Mouse (Mus musculus): ENCODE data around the gene Adat3. TPM values are rescaled to one million over a fixed set of nuclear protein-coding genes. Genes with fewer than 3 reads are reported as not detected.

Adat3 gene
- total and polyA plus RNA-seq, 3 experiments = 1.6 to 19.4 TPM; not detected in 1

DNA sequence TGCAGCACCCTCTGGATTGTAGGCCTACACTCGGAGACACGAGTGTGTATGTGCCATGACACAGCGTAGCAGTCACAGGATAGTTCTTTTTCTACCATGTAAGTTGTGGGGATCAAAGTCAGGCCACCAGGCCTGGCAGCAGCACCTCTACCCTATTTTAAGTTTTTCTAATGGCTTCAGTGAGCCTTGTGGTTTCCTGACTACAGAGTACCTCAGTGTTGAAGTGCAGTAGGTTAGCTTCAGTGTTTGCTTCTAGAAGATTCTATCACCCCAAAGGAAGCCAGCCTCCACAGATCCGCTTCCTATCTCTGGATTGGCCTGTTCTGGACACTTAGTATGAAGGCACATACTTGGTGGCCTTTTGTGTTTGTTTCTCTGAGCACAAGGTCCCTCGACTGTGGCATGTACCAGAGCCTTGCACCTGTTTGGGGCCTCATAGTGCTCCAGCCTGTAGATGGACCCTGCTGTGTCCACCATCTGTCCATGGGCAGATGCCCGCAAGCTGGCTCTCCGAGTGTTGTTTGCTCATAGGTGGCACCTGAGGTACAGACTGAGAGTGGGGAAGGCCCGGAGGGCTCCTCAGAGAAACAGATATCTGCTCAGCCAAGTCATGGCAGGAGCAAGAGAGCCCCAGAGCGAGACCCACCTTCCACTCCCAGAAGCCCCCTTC is 7.6 kb downstream of the Adat3 start:
- TF ChIP-seq GATA2 (IDR thresholded peaks at IDR 0.05; ENCODE audit: borderline replicate concordance, low read depth, low read length) = no peak
- TF ChIP-seq TAL1 (conservative IDR thresholded peaks at IDR 0.05; ENCODE audit: low read depth, low read length) = no peak
- no peak for TF ChIP-seq CTCF (IDR thresholded peaks at IDR 0.05; ENCODE audit: low read depth, low read length)
- TF ChIP-seq GATA1 (IDR thresholded peaks at IDR 0.05; ENCODE audit: borderline replicate concordance, low read length) = no peak
- TF ChIP-seq POLR2AphosphoS5 (IDR thresholded peaks at IDR 0.05; ENCODE audit: insufficient replicate concordance, low read depth, low read length) = no peak
- Histone ChIP-seq H3K27me3 (ENCODE audit: insufficient read depth, low read length) (no peaks in the 10 kb centered on the region), H3K4me1 (ENCODE audit: insufficient read depth, low read depth, low read length) (peaks cover 56% of the 10 kb centered on the region), H3K9me3 (replicated peaks) (no peaks in the 10 kb centered on the region), H3K36me3 (replicated peaks) (peaks cover 97% of the 10 kb centered on the region), H3K4me3 (ENCODE audit: low read depth, low read length) (no peak overlapping the region)
- ATAC-seq (ENCODE audit: extremely low read depth, insufficient number of reproducible peaks, low FRiP score, poor library complexity, severe bottlenecking) = no peak
- DNase-seq (ENCODE audit: low spot score) = no peak

DNA sequence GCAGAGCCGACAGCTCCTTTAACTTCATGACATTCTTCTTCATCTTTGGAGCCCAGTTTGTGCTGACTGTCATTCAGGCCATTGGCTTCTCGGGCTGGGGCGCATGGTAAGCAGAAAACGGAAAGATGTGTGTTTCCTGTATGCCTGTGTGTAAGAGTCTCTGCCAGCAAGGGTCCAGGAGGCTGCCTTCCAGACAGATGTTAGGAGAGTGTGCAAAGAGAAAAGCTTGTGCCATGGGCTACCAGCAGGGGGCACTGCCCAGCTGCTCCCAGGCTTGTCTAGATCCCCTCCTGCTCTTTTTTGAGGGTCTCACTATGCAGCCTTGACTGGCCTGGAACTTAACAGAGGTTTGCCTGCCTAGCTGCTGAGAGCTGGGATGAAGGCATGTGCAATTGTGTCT is 8.3 kb downstream of the Adat3 start:
- Histone ChIP-seq H3K27me3 (ENCODE audit: insufficient read depth, low read length) (no peaks in the 10 kb centered on the region), H3K36me3 (replicated peaks) (peaks cover 99% of the 10 kb centered on the region), H3K9me3 (replicated peaks) (no peaks in the 10 kb centered on the region), H3K4me1 (ENCODE audit: insufficient read depth, low read depth, low read length) (peaks cover 51% of the 10 kb centered on the region), H3K4me3 (ENCODE audit: low read depth, low read length) (no peak overlapping the region)
- peak; percentile 35 for DNase-seq (ENCODE audit: low spot score)
- TF ChIP-seq POLR2AphosphoS5 (IDR thresholded peaks at IDR 0.05; ENCODE audit: insufficient replicate concordance, low read depth, low read length) = no peak
- no peak for TF ChIP-seq TAL1 (conservative IDR thresholded peaks at IDR 0.05; ENCODE audit: low read depth, low read length)
- no peak for TF ChIP-seq GATA2 (IDR thresholded peaks at IDR 0.05; ENCODE audit: borderline replicate concordance, low read depth, low read length)
- TF ChIP-seq CTCF (IDR thresholded peaks at IDR 0.05; ENCODE audit: low read depth, low read length) = peak; percentile 98
- no peak for TF ChIP-seq GATA1 (IDR thresholded peaks at IDR 0.05; ENCODE audit: borderline replicate concordance, low read length)
- no peak for ATAC-seq (ENCODE audit: extremely low read depth, insufficient number of reproducible peaks, low FRiP score, poor library complexity, severe bottlenecking)

DNA sequence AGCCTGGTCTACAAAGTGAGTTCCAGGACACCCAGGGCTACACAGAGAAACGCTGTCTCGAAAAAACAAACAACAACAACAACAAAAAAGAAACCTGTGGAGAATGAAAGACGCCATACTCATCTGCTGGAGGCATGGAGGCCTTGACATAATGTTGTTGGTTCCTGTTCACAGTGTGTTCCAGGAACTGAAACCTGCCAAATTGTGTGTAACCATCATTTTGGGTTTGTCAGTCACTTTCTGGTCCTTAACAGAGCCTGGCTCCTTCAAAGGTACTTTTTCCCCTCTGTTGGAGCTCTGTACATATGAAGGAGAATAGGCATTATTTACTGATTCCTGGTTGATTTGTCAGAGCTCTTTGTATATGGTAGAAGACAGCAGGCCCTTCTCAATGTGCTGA is 9.2 kb downstream of the Adat3 start:
- Histone ChIP-seq H3K36me3 (replicated peaks) (peaks cover 98% of the 10 kb centered on the region), H3K4me1 (ENCODE audit: insufficient read depth, low read depth, low read length) (peaks cover 42% of the 10 kb centered on the region)

DNA sequence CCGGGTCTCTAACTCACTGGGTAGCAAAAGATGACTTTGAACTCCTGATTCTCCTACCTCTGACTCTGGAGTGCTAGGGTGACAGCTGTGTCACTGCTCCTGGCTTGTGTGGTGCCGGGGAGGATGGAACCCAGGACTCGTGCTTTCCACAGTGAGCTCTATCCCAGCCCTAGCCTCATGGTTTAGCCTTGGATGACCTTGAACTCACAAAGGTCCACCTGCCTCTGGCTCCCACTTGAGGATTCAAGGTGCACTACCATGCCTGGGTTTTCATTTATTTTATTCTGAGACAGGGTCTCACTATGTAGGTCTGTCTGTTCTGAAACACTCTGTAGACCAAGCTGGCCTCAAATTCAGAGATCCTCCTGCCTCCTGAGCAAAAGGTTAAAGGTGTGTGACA is 11.1 kb downstream of the Adat3 start:
- ATAC-seq (ENCODE audit: extremely low read depth, insufficient number of reproducible peaks, low FRiP score, poor library complexity, severe bottlenecking) = no peak
- TF ChIP-seq GATA1 (IDR thresholded peaks at IDR 0.05; ENCODE audit: borderline replicate concordance, low read length) = no peak
- TF ChIP-seq CTCF (IDR thresholded peaks at IDR 0.05; ENCODE audit: low read depth, low read length) = no peak
- TF ChIP-seq TAL1 (conservative IDR thresholded peaks at IDR 0.05; ENCODE audit: low read depth, low read length) = no peak
- TF ChIP-seq GATA2 (IDR thresholded peaks at IDR 0.05; ENCODE audit: borderline replicate concordance, low read depth, low read length) = no peak
- no peak for TF ChIP-seq POLR2AphosphoS5 (IDR thresholded peaks at IDR 0.05; ENCODE audit: insufficient replicate concordance, low read depth, low read length)
- Histone ChIP-seq H3K9me3 (replicated peaks) (no peaks in the 10 kb centered on the region), H3K27me3 (ENCODE audit: insufficient read depth, low read length) (no peaks in the 10 kb centered on the region), H3K36me3 (replicated peaks) (peaks cover 91% of the 10 kb centered on the region), H3K4me3 (ENCODE audit: low read depth, low read length) (no peak overlapping the region), H3K4me1 (ENCODE audit: insufficient read depth, low read depth, low read length) (peaks cover 24% of the 10 kb centered on the region)
- no peak for DNase-seq (ENCODE audit: low spot score)

More for the DNA sequence above, 9.2 kb downstream of the Adat3 start:
- H3K9me3 ChIP-seq (replicated peaks) = no peaks in the 10 kb centered on the region
- H3K27me3 ChIP-seq (ENCODE audit: insufficient read depth, low read length) = no peaks in the 10 kb centered on the region
- no peak overlapping the region for H3K4me3 ChIP-seq (ENCODE audit: low read depth, low read length)
- no peak for DNase-seq (ENCODE audit: low spot score)
- TF ChIP-seq GATA2 (IDR thresholded peaks at IDR 0.05; ENCODE audit: borderline replicate concordance, low read depth, low read length) = no peak
- no peak for TF ChIP-seq CTCF (IDR thresholded peaks at IDR 0.05; ENCODE audit: low read depth, low read length)
- no peak for TF ChIP-seq POLR2AphosphoS5 (IDR thresholded peaks at IDR 0.05; ENCODE audit: insufficient replicate concordance, low read depth, low read length)
- TF ChIP-seq GATA1 (IDR thresholded peaks at IDR 0.05; ENCODE audit: borderline replicate concordance, low read length) = no peak
- ATAC-seq (ENCODE audit: extremely low read depth, insufficient number of reproducible peaks, low FRiP score, poor library complexity, severe bottlenecking) = no peak

DNA sequence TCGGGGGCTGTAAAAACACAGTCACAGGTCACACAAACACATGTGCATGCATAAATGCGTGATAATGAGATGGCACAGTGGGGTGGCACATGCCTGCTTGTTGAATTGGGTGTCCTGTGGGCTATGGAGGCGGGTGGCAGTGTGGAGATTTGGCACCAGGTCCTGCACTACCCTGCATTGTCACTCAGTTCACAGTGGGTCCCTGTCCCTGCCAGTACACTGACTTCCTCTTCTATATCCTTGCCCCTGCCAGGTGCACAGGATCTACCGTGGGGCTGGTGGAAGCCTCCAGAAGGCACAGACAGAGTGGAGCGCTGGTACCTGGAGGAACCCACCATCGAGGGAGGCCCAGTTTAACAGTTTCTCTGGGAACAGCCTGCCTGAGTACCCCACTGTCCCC is 11.7 kb downstream of the Adat3 start:
- DNase-seq (ENCODE audit: low spot score) (no peak), ATAC-seq (ENCODE audit: extremely low read depth, insufficient number of reproducible peaks, low FRiP score, poor library complexity, severe bottlenecking) (no peak)
- no peaks in the 10 kb centered on the region for H3K27me3 ChIP-seq (ENCODE audit: insufficient read depth, low read length)
- no peak overlapping the region for H3K4me3 ChIP-seq (ENCODE audit: low read depth, low read length)
- peaks cover 86% of the 10 kb centered on the region for H3K36me3 ChIP-seq (replicated peaks)
- TF ChIP-seq GATA2 (IDR thresholded peaks at IDR 0.05; ENCODE audit: borderline replicate concordance, low read depth, low read length) = no peak
- TF ChIP-seq TAL1 (conservative IDR thresholded peaks at IDR 0.05; ENCODE audit: low read depth, low read length) = no peak
- TF ChIP-seq CTCF (IDR thresholded peaks at IDR 0.05; ENCODE audit: low read depth, low read length) = no peak
- TF ChIP-seq GATA1 (IDR thresholded peaks at IDR 0.05; ENCODE audit: borderline replicate concordance, low read length) = no peak
- TF ChIP-seq POLR2AphosphoS5 (IDR thresholded peaks at IDR 0.05; ENCODE audit: insufficient replicate concordance, low read depth, low read length) = no peak
- H3K4me1 ChIP-seq (ENCODE audit: insufficient read depth, low read depth, low read length) = peaks cover 20% of the 10 kb centered on the region
- H3K9me3 ChIP-seq (replicated peaks) = no peaks in the 10 kb centered on the region

DNA sequence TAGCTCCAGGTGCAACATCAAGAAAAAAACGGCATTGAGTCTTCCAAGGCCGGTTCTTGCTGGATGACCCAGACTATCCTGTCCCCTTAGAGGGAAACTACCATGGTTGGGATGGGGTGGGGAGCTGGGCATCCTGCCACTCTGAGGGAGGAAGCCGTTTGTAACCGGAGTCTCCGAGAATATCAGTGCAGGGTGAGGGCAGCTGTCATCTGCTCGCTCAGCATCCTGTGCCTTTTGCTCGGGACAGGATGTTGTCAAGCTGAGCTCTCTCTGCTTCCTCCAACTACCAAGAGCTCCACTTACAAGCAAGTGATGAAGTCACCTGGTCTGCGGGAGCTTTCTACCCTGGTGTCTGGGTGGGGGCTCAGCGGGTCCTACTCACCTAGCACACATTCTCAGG is 15.5 kb downstream of the Adat3 start:
- H3K9me3 ChIP-seq (replicated peaks) = no peaks in the 10 kb centered on the region
- DNase-seq (ENCODE audit: low spot score) (no peak), ATAC-seq (ENCODE audit: extremely low read depth, insufficient number of reproducible peaks, low FRiP score, poor library complexity, severe bottlenecking) (no peak)
- peaks cover 26% of the 10 kb centered on the region for H3K4me1 ChIP-seq (ENCODE audit: insufficient read depth, low read depth, low read length)
- TF ChIP-seq TAL1 (conservative IDR thresholded peaks at IDR 0.05; ENCODE audit: low read depth, low read length) (no peak), GATA1 (IDR thresholded peaks at IDR 0.05; ENCODE audit: borderline replicate concordance, low read length) (no peak)
- H3K36me3 ChIP-seq (replicated peaks) = peaks cover 60% of the 10 kb centered on the region
- no peak overlapping the region for H3K4me3 ChIP-seq (ENCODE audit: low read depth, low read length)
- no peaks in the 10 kb centered on the region for H3K27me3 ChIP-seq (ENCODE audit: insufficient read depth, low read length)
